Mouse (Mus musculus) forebrain, embryonic 16.5 days (tissue): ENCODE measurements around the gene Farp1. TPM values are rescaled to one million over a fixed set of nuclear protein-coding genes. Genes with fewer than 3 reads are reported as not detected.

Source experiments
- ATAC-seq: fragments of 200-750 bp; cut with Nextera tagmentation; 2 replicates; pipeline ENCODE4 v1.8.0; 2017; ENCODE audit warnings: mild to moderate bottlenecking, moderate library complexity
- H3K27ac ChIP-seq: fragments of 300-500 bp; sonication (generic); 2 replicates; pipeline ENCODE4 v1.5.1; 2014; ENCODE audit warnings: low read length, control low read depth
- H3K27me3 ChIP-seq: fragments of 300-500 bp; sonication (generic); replicated peaks from 2 replicates; pipeline ENCODE4 v1.6.1; 2014; ENCODE audit warnings: low read length; ENCODE audit not compliant: control insufficient read depth, insufficient read depth
- H3K36me3 ChIP-seq: fragments of 300-500 bp; sonication (generic); 2 replicates; pipeline ENCODE4 v1.6.1; 2014; ENCODE audit not compliant: control insufficient read depth, insufficient read depth
- H3K4me1 ChIP-seq: fragments of 300-500 bp; sonication (generic); replicated peaks from 2 replicates; pipeline ENCODE4 v1.6.1; 2014; ENCODE audit warnings: low read length; ENCODE audit not compliant: control insufficient read depth, insufficient read depth
- H3K4me2 ChIP-seq: fragments of 300-500 bp; sonication (generic); 2 replicates; pipeline ENCODE4 v1.6.1; 2014; ENCODE audit warnings: mild to moderate bottlenecking, low read length, control low read depth
- H3K4me3 ChIP-seq: fragments of 300-500 bp; sonication (generic); replicated peaks from 2 replicates; pipeline ENCODE4 v1.5.1; 2014; ENCODE audit warnings: mild to moderate bottlenecking, low read length, control low read depth
- H3K9ac ChIP-seq: fragments of 300-500 bp; sonication (generic); replicated peaks from 2 replicates; pipeline ENCODE4 v1.6.1; 2014; ENCODE audit warnings: low read depth, low read length, control low read depth
- H3K9me3 ChIP-seq: fragments of 300-500 bp; sonication (generic); 2 replicates; pipeline ENCODE4 v1.6.1; 2016; ENCODE audit warnings: low read length; ENCODE audit not compliant: control insufficient read depth
- WGBS: fragments of 180-500 bp; shearing (Covaris S2); extraction: QIAGEN DNeasy Blood & Tissue Kit; methylation state at CpG from one replicate; pipeline ENCODE4 v1.1.7; 2014; 5-methylcytosine and 5-hydroxymethylcytosine counted together
- polyA plus RNA-seq: library from polyadenylated mRNA; unstranded; fragments of >200 nt; fragmentation: Nextera tagmentation; extraction: Ambion mirVana; gene quantifications from 2 replicates; pipeline ENCODE4 v1.2.1, GENCODE M21; 2015

The Farp1 gene
- polyA plus RNA-seq, 1 experiment from 2014 or later: 43.6 TPM

GRCm38 (mm10) chr14:121145291-121145690, 110.3 kb downstream of the Farp1 start:
- H3K36me3 ChIP-seq: no peaks in the 10 kb centered on the region
- WGBS: 75% methylated on average over 3 of the region's 3 CpGs
- H3K9ac ChIP-seq: no peak overlapping the region
- no peak overlapping the region for H3K4me2 ChIP-seq
- no peak overlapping the region for H3K27ac ChIP-seq
- no peak for ATAC-seq
- no peak overlapping the region for H3K4me3 ChIP-seq
- no peaks in the 10 kb centered on the region for H3K27me3 ChIP-seq
- H3K4me1 ChIP-seq: peaks cover 8% of the 10 kb centered on the region
- H3K9me3 ChIP-seq: no peaks in the 10 kb centered on the region

GRCm38 (mm10) chr14:121145698-121146097, 110.7 kb downstream of the Farp1 start:
- no peak for ATAC-seq
- H3K4me1 ChIP-seq: peaks cover 7% of the 10 kb centered on the region
- no peak overlapping the region for H3K4me2 ChIP-seq
- no peaks in the 10 kb centered on the region for H3K27me3 ChIP-seq
- no peak overlapping the region for H3K27ac ChIP-seq
- H3K9me3 ChIP-seq: no peaks in the 10 kb centered on the region
- H3K36me3 ChIP-seq: no peaks in the 10 kb centered on the region
- H3K9ac ChIP-seq: no peak overlapping the region
- no peak overlapping the region for H3K4me3 ChIP-seq
- 27% methylated on average over 10 of the region's 10 CpGs for WGBS

GRCm38 (mm10) chr14:121146213-121146612, 111.2 kb downstream of the Farp1 start:
- no peak overlapping the region for H3K4me3 ChIP-seq
- no peak for ATAC-seq
- WGBS: 67% methylated on average over 7 of the region's 7 CpGs
- H3K4me2 ChIP-seq: no peak overlapping the region
- no peaks in the 10 kb centered on the region for H3K36me3 ChIP-seq
- H3K9me3 ChIP-seq: no peaks in the 10 kb centered on the region
- H3K27me3 ChIP-seq: no peaks in the 10 kb centered on the region
- H3K27ac ChIP-seq: no peak overlapping the region
- peaks cover 9% of the 10 kb centered on the region for H3K4me1 ChIP-seq
- no peak overlapping the region for H3K9ac ChIP-seq

- ATAC-seq: no peak
- Histone ChIP-seq H3K27me3 (no peaks in the 10 kb centered on the region), H3K4me3 (no peak overlapping the region), H3K4me1 (peaks cover 16% of the 10 kb centered on the region), H3K9ac (no peak overlapping the region), H3K27ac (no peak overlapping the region), H3K9me3 (no peaks in the 10 kb centered on the region), H3K36me3 (no peaks in the 10 kb centered on the region), H3K4me2 (no peak overlapping the region)
- WGBS: 81% methylated on average over 3 of the region's 3 CpGs
Measured at GRCm38 (mm10) chr14:121147026-121147425, 112.0 kb downstream of the Farp1 start.

GRCm38 (mm10) chr14:121148088-121148785, 113.2 kb downstream of the Farp1 start:
- ATAC-seq: no peak
- no peak overlapping the region for H3K4me3 ChIP-seq
- H3K36me3 ChIP-seq: no peaks in the 10 kb centered on the region
- no peak overlapping the region for H3K27ac ChIP-seq
- H3K9ac ChIP-seq: no peak overlapping the region
- 79% methylated on average over 11 of the region's 11 CpGs for WGBS
- H3K27me3 ChIP-seq: no peaks in the 10 kb centered on the region
- no peaks in the 10 kb centered on the region for H3K9me3 ChIP-seq
- no peak overlapping the region for H3K4me2 ChIP-seq
- H3K4me1 ChIP-seq: peaks cover 28% of the 10 kb centered on the region

GRCm38 (mm10) chr14:121149984-121150383, 115.0 kb downstream of the Farp1 start:
- peaks cover 31% of the 10 kb centered on the region for H3K4me1 ChIP-seq
- H3K27ac ChIP-seq: no peak overlapping the region
- H3K4me3 ChIP-seq: no peak overlapping the region
- H3K9me3 ChIP-seq: no peaks in the 10 kb centered on the region
- H3K9ac ChIP-seq: no peak overlapping the region
- no peak for ATAC-seq
- H3K27me3 ChIP-seq: no peaks in the 10 kb centered on the region
- H3K36me3 ChIP-seq: no peaks in the 10 kb centered on the region
- no peak overlapping the region for H3K4me2 ChIP-seq
- 57% methylated on average over 5 of the region's 5 CpGs for WGBS

GRCm38 (mm10) chr14:121151837-121152236, 116.8 kb downstream of the Farp1 start:
- Histone ChIP-seq H3K9ac (no peak overlapping the region), H3K4me1 (peaks cover 36% of the 10 kb centered on the region), H3K4me3 (no peak overlapping the region), H3K36me3 (no peaks in the 10 kb centered on the region), H3K27me3 (no peaks in the 10 kb centered on the region), H3K27ac (peak overlapping the region; percentile 24; the same call in 1 of the 2 replicates), H3K4me2 (no peak overlapping the region), H3K9me3 (no peaks in the 10 kb centered on the region)
- ATAC-seq: peak; percentile 54
- WGBS: 60% methylated on average over 10 of the region's 10 CpGs

GRCm38 (mm10) chr14:121152771-121153170, 117.8 kb downstream of the Farp1 start:
- peaks cover 35% of the 10 kb centered on the region for H3K4me1 ChIP-seq
- no peaks in the 10 kb centered on the region for H3K9me3 ChIP-seq

GRCm38 (mm10) chr14:121153260-121153659, 118.3 kb downstream of the Farp1 start:
- H3K9ac ChIP-seq: no peak overlapping the region
- 20% methylated on average over 7 of the region's 7 CpGs for WGBS
- ATAC-seq: no peak
- H3K4me2 ChIP-seq: no peak overlapping the region
- H3K9me3 ChIP-seq: no peaks in the 10 kb centered on the region
- 0 out of 2 replicates have a peak overlapping the region, but pooled peaks have one; percentile 16 for H3K27ac ChIP-seq
- no peaks in the 10 kb centered on the region for H3K27me3 ChIP-seq
- H3K4me1 ChIP-seq: peaks cover 30% of the 10 kb centered on the region
- no peak overlapping the region for H3K4me3 ChIP-seq
- no peaks in the 10 kb centered on the region for H3K36me3 ChIP-seq

More at GRCm38 (mm10) chr14:121152771-121153170, 117.8 kb downstream of the Farp1 start:
- Histone ChIP-seq H3K27me3 (no peaks in the 10 kb centered on the region), H3K27ac (0 out of 2 replicates have a peak overlapping the region, but pooled peaks have one; percentile 16), H3K36me3 (no peaks in the 10 kb centered on the region), H3K9ac (no peak overlapping the region), H3K4me3 (no peak overlapping the region), H3K4me2 (no peak overlapping the region)
- no peak for ATAC-seq
- WGBS: 51% methylated on average over 6 of the region's 6 CpGs
